Mouse (Mus musculus): ENCODE data around the gene Nbea. TPM values are rescaled to one million over a fixed set of nuclear protein-coding genes. Genes with fewer than 3 reads are reported as not detected.

Gene Nbea
- total RNA-seq, 2 experiments from 2014 or later, result 198 to 199 TPM

DNA sequence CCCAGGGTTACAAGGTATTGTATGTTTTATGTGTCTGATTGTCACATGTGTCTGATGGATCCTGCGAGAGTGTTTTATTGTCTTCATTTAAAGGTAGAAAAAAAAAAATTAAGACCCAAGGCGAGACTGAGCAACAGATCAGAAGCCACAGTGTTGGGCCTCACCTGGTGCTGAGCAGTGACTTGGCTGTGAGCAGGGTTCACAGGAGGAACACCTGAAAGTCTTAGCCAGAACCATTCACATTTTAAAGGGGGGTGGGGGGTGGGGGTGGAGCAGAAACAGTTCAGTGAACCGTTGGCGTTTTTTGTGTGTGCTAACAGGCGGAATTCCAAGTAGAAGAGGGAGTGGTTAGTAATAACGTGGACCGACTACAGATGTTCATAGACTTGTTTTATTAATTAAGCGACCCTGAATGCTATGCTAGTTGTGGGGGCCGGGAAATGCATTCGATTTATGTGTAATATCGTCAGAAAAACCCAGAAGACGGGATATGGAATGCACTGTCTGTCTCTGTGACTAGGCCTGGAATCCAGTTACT, 596.0 kb downstream of the Nbea start:
- intact Hi-C loops (cut with DNase I), result no loop called here
- DNase-seq (ENCODE audit: low spot score in 2 of 2), result no peak

All from left cerebral cortex, postnatal 14 days (tissue).